Mouse (Mus musculus): Measurements from ENCODE around the gene Syt1. TPM values are rescaled to one million over a fixed set of nuclear protein-coding genes. Genes with fewer than 3 reads are reported as not detected.

Gene Syt1
- polyA plus RNA-seq, 1 experiment, result 0.67 TPM

DNA sequence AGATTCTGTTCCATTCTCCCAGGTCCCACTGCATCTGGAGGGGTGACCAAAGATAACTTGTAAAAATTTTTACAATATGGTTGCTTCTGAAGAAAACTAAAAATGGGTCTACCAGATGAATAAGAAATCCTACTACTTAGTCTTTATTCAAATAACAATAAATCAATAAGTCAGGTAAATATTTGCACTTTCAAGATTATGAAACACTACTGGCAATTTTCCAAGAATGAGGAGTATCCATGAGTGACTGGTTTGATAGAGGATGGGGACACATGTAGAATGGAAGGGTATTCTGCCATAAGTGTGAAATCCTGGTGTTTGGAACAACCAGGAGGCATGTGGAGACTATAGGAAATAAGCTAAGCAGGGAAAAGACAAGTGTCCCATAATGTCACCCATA, 124.0 kb downstream of the Syt1 start:
- H3K27me3 ChIP-seq (ENCODE audit: control insufficient read depth, insufficient read depth, low read length), result no peaks in the 10 kb centered on the region
- no peak overlapping the region for H3K4me3 ChIP-seq (ENCODE audit: low read depth, low read length)
- TF ChIP-seq POLR2A (IDR thresholded peaks at IDR 0.05; ENCODE audit: low read depth, low read length), result no peak
- no peak for TF ChIP-seq CTCF (IDR thresholded peaks at IDR 0.05; ENCODE audit: extremely low read depth, insufficient read length, insufficient replicate concordance, low read depth, low read length)
- H3K27ac ChIP-seq (ENCODE audit: insufficient read depth, low read depth, low read length), result no peak overlapping the region
- no peaks in the 10 kb centered on the region for H3K4me1 ChIP-seq (ENCODE audit: control insufficient read depth, insufficient read depth, insufficient read length, low read length)
- no peaks in the 10 kb centered on the region for H3K36me3 ChIP-seq (ENCODE audit: control insufficient read depth, insufficient read depth, low read length)

DNA sequence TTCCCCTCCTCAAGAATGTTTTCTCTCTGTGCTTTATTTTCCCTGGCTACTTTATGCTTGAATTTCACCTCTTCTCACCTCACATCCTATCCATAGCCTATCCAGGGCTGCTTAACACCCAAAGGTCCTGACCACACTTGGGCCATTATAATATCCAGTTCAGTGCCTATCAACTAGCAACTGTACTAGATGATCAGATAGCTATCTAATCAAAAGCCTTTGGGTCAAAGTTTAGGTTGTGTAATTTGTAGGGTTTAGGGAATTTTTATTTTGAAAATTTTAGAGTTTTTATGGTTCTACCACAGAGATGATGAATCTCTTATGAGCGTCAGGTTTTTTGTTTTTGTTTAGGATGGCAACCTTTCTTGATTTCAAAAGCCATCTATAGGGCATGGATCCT, 125.0 kb downstream of the Syt1 start:
- Histone ChIP-seq H3K36me3 (ENCODE audit: control insufficient read depth, insufficient read depth, low read length) (no peaks in the 10 kb centered on the region), H3K4me3 (ENCODE audit: low read depth, low read length) (no peak overlapping the region), H3K27ac (ENCODE audit: insufficient read depth, low read depth, low read length) (no peak overlapping the region), H3K27me3 (ENCODE audit: control insufficient read depth, insufficient read depth, low read length) (no peaks in the 10 kb centered on the region), H3K4me1 (ENCODE audit: control insufficient read depth, insufficient read depth, insufficient read length, low read length) (no peaks in the 10 kb centered on the region)
- TF ChIP-seq POLR2A (IDR thresholded peaks at IDR 0.05; ENCODE audit: low read depth, low read length) (no peak), CTCF (IDR thresholded peaks at IDR 0.05; ENCODE audit: extremely low read depth, insufficient read length, insufficient replicate concordance, low read depth, low read length) (no peak)
- WGBS, result 88% methylated on average over 1 of the region's 1 CpGs

DNA sequence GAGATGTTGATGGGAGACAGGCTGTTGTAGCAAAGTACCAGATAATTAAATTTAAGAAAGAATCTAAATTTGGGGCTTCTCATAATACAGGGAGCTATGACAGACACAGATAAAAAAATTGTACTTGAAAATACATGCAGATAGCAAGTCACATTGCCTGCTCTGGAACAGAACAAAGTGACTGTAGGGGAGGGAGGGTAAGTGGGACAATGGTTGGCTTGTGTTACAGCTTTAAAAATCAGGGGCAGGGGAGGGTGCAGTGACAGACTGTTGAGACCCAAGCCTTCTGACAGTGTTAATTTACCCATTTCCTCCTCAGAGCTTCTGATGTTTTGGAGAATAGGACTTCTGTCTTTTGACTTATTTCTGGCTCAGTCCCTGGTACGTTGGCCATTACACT, 126.3 kb downstream of the Syt1 start:
- Histone ChIP-seq H3K4me1 (ENCODE audit: control insufficient read depth, insufficient read depth, insufficient read length, low read length) (no peaks in the 10 kb centered on the region), H3K27me3 (ENCODE audit: control insufficient read depth, insufficient read depth, low read length) (no peaks in the 10 kb centered on the region), H3K4me3 (ENCODE audit: low read depth, low read length) (no peak overlapping the region), H3K27ac (ENCODE audit: insufficient read depth, low read depth, low read length) (no peak overlapping the region), H3K36me3 (ENCODE audit: control insufficient read depth, insufficient read depth, low read length) (no peaks in the 10 kb centered on the region)
- TF ChIP-seq POLR2A (IDR thresholded peaks at IDR 0.05; ENCODE audit: low read depth, low read length) (no peak), CTCF (IDR thresholded peaks at IDR 0.05; ENCODE audit: extremely low read depth, insufficient read length, insufficient replicate concordance, low read depth, low read length) (no peak)
- WGBS, result 67% methylated on average over 1 of the region's 1 CpGs

DNA sequence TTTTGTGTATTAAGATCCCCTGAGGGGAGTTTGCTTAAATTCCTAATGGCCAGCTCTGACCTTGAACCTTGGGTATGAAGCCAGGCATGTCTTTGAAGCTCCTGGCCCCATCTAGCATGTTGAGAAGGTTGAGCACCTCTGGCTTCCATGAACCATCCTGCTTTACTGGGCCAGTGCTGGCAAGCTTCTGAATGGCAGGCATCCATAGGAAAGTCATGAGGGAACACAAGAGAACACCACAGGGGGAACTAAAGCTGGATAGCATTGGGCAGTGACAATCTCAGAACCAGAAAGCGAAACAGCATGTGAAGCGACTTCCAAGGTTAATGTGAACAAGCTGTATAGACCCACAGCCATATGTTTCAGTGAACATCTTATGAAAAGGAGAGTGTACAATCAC, 130.4 kb downstream of the Syt1 start:
- no peaks in the 10 kb centered on the region for H3K27me3 ChIP-seq (ENCODE audit: control insufficient read depth, insufficient read depth, low read length)
- no peak overlapping the region for H3K27ac ChIP-seq (ENCODE audit: insufficient read depth, low read depth, low read length)
- WGBS, result 86% methylated on average over 2 of the region's 2 CpGs

DNA sequence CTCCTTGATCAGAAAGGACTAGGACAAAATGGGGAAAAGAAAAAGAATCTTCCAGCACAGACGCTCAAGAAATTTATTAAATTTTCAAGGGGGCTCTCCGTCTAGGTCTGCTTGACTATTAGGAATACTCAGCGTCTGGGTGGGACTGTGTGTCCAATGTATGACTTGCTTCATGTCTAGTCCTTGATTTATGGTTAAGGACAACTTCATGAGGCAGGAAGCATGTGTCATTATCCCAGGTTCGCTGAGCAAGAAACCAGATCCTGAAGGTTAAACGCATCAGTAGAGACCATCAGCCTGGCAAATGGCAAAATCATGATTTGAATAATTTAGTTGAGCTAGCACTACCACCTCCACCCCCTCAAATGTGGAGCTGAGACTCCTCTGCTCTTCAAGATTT, 135.1 kb downstream of the Syt1 start:
- Histone ChIP-seq H3K27ac (ENCODE audit: insufficient read depth, low read depth, low read length) (no peak overlapping the region), H3K27me3 (ENCODE audit: control insufficient read depth, insufficient read depth, low read length) (no peaks in the 10 kb centered on the region), H3K4me1 (ENCODE audit: control insufficient read depth, insufficient read depth, insufficient read length, low read length) (no peaks in the 10 kb centered on the region), H3K36me3 (ENCODE audit: control insufficient read depth, insufficient read depth, low read length) (no peaks in the 10 kb centered on the region), H3K4me3 (ENCODE audit: low read depth, low read length) (no peak overlapping the region)
- 85% methylated on average over 5 of the region's 5 CpGs for WGBS
- TF ChIP-seq CTCF (IDR thresholded peaks at IDR 0.05; ENCODE audit: extremely low read depth, insufficient read length, insufficient replicate concordance, low read depth, low read length) (no peak), POLR2A (IDR thresholded peaks at IDR 0.05; ENCODE audit: low read depth, low read length) (no peak)

More for the DNA sequence above, 130.4 kb downstream of the Syt1 start:
- no peaks in the 10 kb centered on the region for H3K36me3 ChIP-seq (ENCODE audit: control insufficient read depth, insufficient read depth, low read length)
- H3K4me1 ChIP-seq (ENCODE audit: control insufficient read depth, insufficient read depth, insufficient read length, low read length), result no peaks in the 10 kb centered on the region
- TF ChIP-seq CTCF (IDR thresholded peaks at IDR 0.05; ENCODE audit: extremely low read depth, insufficient read length, insufficient replicate concordance, low read depth, low read length) (no peak), POLR2A (IDR thresholded peaks at IDR 0.05; ENCODE audit: low read depth, low read length) (no peak)
- H3K4me3 ChIP-seq (ENCODE audit: low read depth, low read length), result no peak overlapping the region

DNA sequence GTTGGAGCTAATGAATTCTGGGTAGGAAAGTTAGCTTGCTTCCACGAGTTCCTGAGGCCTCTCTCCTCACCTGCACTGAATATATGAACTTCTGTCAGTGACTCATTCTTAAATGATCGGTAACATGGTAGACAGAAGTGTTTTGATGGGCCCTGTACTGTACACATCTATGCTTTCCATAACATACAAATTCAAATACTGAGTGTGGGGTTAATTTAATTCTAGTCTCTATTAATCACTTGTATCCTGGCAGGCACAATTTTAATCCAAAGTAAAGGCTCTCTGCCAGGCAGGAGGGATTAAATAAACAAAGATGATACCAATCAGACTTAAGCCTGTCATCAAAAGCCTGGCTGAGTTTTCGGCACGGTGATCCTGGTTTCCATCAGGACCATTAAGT, 136.1 kb downstream of the Syt1 start:
- no peak overlapping the region for H3K4me3 ChIP-seq (ENCODE audit: low read depth, low read length)
- no peaks in the 10 kb centered on the region for H3K27me3 ChIP-seq (ENCODE audit: control insufficient read depth, insufficient read depth, low read length)
- TF ChIP-seq CTCF (IDR thresholded peaks at IDR 0.05; ENCODE audit: extremely low read depth, insufficient read length, insufficient replicate concordance, low read depth, low read length), result no peak
- TF ChIP-seq POLR2A (IDR thresholded peaks at IDR 0.05; ENCODE audit: low read depth, low read length), result no peak
- 57% methylated on average over 4 of the region's 4 CpGs for WGBS
- H3K36me3 ChIP-seq (ENCODE audit: control insufficient read depth, insufficient read depth, low read length), result no peaks in the 10 kb centered on the region
- H3K4me1 ChIP-seq (ENCODE audit: control insufficient read depth, insufficient read depth, insufficient read length, low read length), result no peaks in the 10 kb centered on the region
- H3K27ac ChIP-seq (ENCODE audit: insufficient read depth, low read depth, low read length), result no peak overlapping the region

DNA sequence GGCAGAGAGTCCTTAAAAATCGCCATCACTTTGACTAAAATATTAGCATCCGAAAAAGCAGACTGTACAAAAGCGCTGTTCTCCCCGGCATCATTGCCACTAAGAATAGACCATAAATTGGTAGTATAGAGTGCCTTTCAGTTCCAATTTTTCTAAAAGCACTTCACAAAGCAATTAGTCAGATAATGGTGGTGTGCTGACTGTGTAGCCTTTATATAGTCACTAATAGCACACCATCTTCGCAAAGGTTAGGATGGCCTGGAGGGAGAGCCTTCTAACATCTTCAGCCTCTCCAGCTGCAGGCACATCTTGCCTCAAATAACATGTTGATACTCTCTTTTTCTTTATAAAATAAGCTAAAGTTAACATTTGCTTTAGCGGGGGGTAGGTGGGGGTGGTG, 138.4 kb downstream of the Syt1 start:
- Histone ChIP-seq H3K27me3 (ENCODE audit: control insufficient read depth, insufficient read depth, low read length) (no peaks in the 10 kb centered on the region), H3K36me3 (ENCODE audit: control insufficient read depth, insufficient read depth, low read length) (no peaks in the 10 kb centered on the region), H3K4me1 (ENCODE audit: control insufficient read depth, insufficient read depth, insufficient read length, low read length) (no peaks in the 10 kb centered on the region), H3K4me3 (ENCODE audit: low read depth, low read length) (no peak overlapping the region), H3K27ac (ENCODE audit: insufficient read depth, low read depth, low read length) (no peak overlapping the region)
- 92% methylated on average over 6 of the region's 6 CpGs for WGBS
- TF ChIP-seq CTCF (IDR thresholded peaks at IDR 0.05; ENCODE audit: extremely low read depth, insufficient read length, insufficient replicate concordance, low read depth, low read length), result no peak
- no peak for TF ChIP-seq POLR2A (IDR thresholded peaks at IDR 0.05; ENCODE audit: low read depth, low read length)

DNA sequence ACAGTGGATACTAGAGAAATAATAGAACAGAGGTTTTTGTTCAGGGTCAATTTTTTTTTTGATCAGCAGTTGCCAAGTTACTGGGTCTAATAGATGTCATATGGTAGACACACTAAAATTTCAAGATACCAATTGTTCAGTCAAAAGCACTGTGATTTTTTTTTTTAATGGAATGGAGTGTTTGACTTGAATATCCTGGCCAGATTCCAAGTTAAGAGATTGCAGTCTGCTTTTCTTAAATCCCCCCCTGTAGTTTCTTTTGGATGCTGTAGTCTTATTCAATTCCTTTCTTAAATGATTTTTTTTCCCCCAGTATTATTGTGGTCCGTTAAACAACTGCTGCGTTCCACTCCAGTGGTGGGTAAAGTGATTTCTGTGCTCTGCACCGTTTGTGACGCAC, 140.2 kb downstream of the Syt1 start:
- no peak for TF ChIP-seq POLR2A (IDR thresholded peaks at IDR 0.05; ENCODE audit: low read depth, low read length)
- no peak for TF ChIP-seq CTCF (IDR thresholded peaks at IDR 0.05; ENCODE audit: extremely low read depth, insufficient read length, insufficient replicate concordance, low read depth, low read length)
- H3K27ac ChIP-seq (ENCODE audit: insufficient read depth, low read depth, low read length), result no peak overlapping the region
- H3K4me3 ChIP-seq (ENCODE audit: low read depth, low read length), result no peak overlapping the region
- no peaks in the 10 kb centered on the region for H3K4me1 ChIP-seq (ENCODE audit: control insufficient read depth, insufficient read depth, insufficient read length, low read length)
- no peaks in the 10 kb centered on the region for H3K36me3 ChIP-seq (ENCODE audit: control insufficient read depth, insufficient read depth, low read length)
- WGBS, result 92% methylated on average over 4 of the region's 4 CpGs
- H3K27me3 ChIP-seq (ENCODE audit: control insufficient read depth, insufficient read depth, low read length), result no peaks in the 10 kb centered on the region
